Mouse (Mus musculus) bone marrow, adult 2 months (tissue): ENCODE measurements around the gene Tecr.

Source experiments
- CTCF ChIP-seq: fragments of 200-500 bp; IDR thresholded peaks from 2 replicates; pipeline ENCODE4 v1.5.1; 2011; ENCODE audit warnings: low read length, control low read depth; ENCODE audit not compliant: control insufficient read depth, insufficient read depth
- POLR2A ChIP-seq: fragments of 200-500 bp; IDR thresholded peaks from 2 replicates; pipeline ENCODE4 v1.6.1; 2011; ENCODE audit warnings: low read depth, mild to moderate bottlenecking, control low read depth, low read length, borderline replicate concordance; ENCODE audit not compliant: control insufficient read depth

DNA sequence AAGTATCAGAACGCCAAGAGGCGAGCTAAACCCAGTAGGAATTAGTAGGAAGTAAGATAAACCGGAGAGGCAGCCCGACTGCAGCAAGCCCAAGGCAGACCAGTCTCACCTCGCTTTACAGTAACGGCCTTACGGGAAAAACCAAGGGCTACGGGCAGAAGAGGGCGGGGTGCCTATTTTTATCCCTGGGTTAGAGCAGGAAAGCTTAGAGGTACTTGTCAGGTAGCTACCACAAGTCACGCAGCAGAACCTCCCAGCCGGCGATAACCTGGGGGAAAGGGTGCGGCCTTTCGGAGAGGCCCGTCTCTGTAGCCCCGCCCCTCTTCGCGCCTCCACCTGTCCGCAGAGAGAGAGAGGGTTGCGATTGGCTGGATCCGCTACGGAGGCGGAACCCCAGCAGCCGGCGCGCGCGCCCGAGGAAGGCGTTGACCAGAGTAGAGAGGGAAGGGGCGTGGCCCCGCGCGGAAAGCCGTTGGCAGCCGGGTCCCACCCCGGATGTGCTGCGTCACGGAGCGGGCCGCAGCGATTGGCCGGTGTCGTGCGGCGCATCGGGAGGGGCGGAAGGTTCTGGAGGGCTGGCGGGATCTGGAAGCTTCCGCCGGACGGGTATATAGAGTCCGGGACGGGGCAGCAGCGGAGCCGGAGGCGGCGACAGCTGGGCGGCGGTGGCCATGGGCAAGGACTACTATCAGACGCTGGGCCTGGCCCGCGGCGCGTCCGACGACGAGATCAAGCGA is at the start of gene Tecr, which contains the start of gene Dnajb1:
- no peak for TF ChIP-seq CTCF
- TF ChIP-seq POLR2A: peak; percentile 99
